Mouse (Mus musculus): Measurements from ENCODE around the gene Hopx. TPM values are rescaled to one million over a fixed set of nuclear protein-coding genes. Genes with fewer than 3 reads are reported as not detected.

The Hopx gene
- polyA plus RNA-seq, 1 experiment from 2014 or later = 16.7 TPM

- H3K36me3 ChIP-seq (ENCODE audit: control insufficient read depth, insufficient read depth) = peaks cover 15% of the 10 kb centered on the region
- H3K27ac ChIP-seq (ENCODE audit: low read length) = peak overlapping the region; percentile 71
- no peaks in the 10 kb centered on the region for H3K9me3 ChIP-seq (replicated peaks; ENCODE audit: control insufficient read depth, low read length)
- ATAC-seq (replicated peaks; ENCODE audit: extremely low read depth, insufficient read depth, low FRiP score) = peak; percentile 24; the same call in 1 of the 2 replicates
- peaks cover 43% of the 10 kb centered on the region for H3K4me1 ChIP-seq (ENCODE audit: control insufficient read depth, insufficient read depth, low read length)
- no peak overlapping the region for H3K9ac ChIP-seq (ENCODE audit: low read length)
- WGBS = 31% methylated on average over 5 of the region's 5 CpGs
- no peaks in the 10 kb centered on the region for H3K27me3 ChIP-seq (ENCODE audit: control insufficient read depth, insufficient read depth, low read length)
- H3K4me3 ChIP-seq (ENCODE audit: low read length) = no peak overlapping the region
- H3K4me2 ChIP-seq (ENCODE audit: low read depth, low read length) = no peak overlapping the region
These were observed 24.3 kb downstream of the Hopx start for GRCm38 (mm10) chr5:77090521-77091096.

GRCm38 (mm10) chr5:77089901-77090300, 25.0 kb downstream of the Hopx start:
- H3K9me3 ChIP-seq (replicated peaks; ENCODE audit: control insufficient read depth, low read length) = no peaks in the 10 kb centered on the region
- H3K4me2 ChIP-seq (ENCODE audit: low read depth, low read length) = no peak overlapping the region
- H3K27ac ChIP-seq (ENCODE audit: low read length) = peak overlapping the region; percentile 41; the same call in 1 of the 2 replicates
- no peak overlapping the region for H3K9ac ChIP-seq (ENCODE audit: low read length)
- H3K4me3 ChIP-seq (ENCODE audit: low read length) = no peak overlapping the region
- no peak for ATAC-seq (replicated peaks; ENCODE audit: extremely low read depth, insufficient read depth, low FRiP score)
- H3K4me1 ChIP-seq (ENCODE audit: control insufficient read depth, insufficient read depth, low read length) = peaks cover 40% of the 10 kb centered on the region
- peaks cover 15% of the 10 kb centered on the region for H3K36me3 ChIP-seq (ENCODE audit: control insufficient read depth, insufficient read depth)
- WGBS = 81% methylated on average over 8 of the region's 8 CpGs
- H3K27me3 ChIP-seq (ENCODE audit: control insufficient read depth, insufficient read depth, low read length) = no peaks in the 10 kb centered on the region

GRCm38 (mm10) chr5:77089294-77089693, 25.6 kb downstream of the Hopx start:
- Histone ChIP-seq H3K9ac (ENCODE audit: low read length) (peak overlapping the region; percentile 1; the same call in 1 of the 2 replicates), H3K27me3 (ENCODE audit: control insufficient read depth, insufficient read depth, low read length) (no peaks in the 10 kb centered on the region), H3K4me3 (ENCODE audit: low read length) (no peak overlapping the region), H3K36me3 (ENCODE audit: control insufficient read depth, insufficient read depth) (peaks cover 15% of the 10 kb centered on the region), H3K27ac (ENCODE audit: low read length) (peak overlapping the region; percentile 5; the same call in 1 of the 2 replicates), H3K4me2 (ENCODE audit: low read depth, low read length) (no peak overlapping the region), H3K4me1 (ENCODE audit: control insufficient read depth, insufficient read depth, low read length) (peaks cover 40% of the 10 kb centered on the region), H3K9me3 (replicated peaks; ENCODE audit: control insufficient read depth, low read length) (no peaks in the 10 kb centered on the region)
- 44% methylated on average over 1 of the region's 1 CpGs for WGBS
- no peak for ATAC-seq (replicated peaks; ENCODE audit: extremely low read depth, insufficient read depth, low FRiP score)

DNA sequence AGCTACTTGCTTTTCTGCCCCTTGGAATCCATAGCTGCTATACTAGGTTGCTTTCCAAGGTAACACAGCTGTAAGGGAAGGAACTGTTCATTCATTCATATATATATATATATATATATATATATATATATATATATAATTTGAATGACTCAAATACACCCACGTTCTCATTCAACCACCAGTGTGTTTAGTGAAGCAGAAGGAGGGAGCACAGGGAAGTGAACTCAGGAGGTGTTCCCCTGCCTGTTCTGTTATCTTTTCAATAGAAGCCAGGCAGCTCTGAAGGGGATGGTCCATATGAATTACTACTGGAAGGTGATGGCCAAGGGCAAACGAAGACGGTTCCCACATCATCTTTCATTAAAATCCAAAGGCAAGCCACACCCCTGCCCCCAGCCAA, 27.8 kb downstream of the Hopx start:
- WGBS = 63% methylated on average over 3 of the region's 3 CpGs
- H3K9ac ChIP-seq (ENCODE audit: low read length) = no peak overlapping the region
- no peak overlapping the region for H3K4me2 ChIP-seq (ENCODE audit: low read depth, low read length)
- ATAC-seq (replicated peaks; ENCODE audit: extremely low read depth, insufficient read depth, low FRiP score) = no peak
- no peaks in the 10 kb centered on the region for H3K9me3 ChIP-seq (replicated peaks; ENCODE audit: control insufficient read depth, low read length)
- H3K27ac ChIP-seq (ENCODE audit: low read length) = no peak overlapping the region
- H3K4me3 ChIP-seq (ENCODE audit: low read length) = no peak overlapping the region
- peaks cover 15% of the 10 kb centered on the region for H3K36me3 ChIP-seq (ENCODE audit: control insufficient read depth, insufficient read depth)
- no peaks in the 10 kb centered on the region for H3K27me3 ChIP-seq (ENCODE audit: control insufficient read depth, insufficient read depth, low read length)
- H3K4me1 ChIP-seq (ENCODE audit: control insufficient read depth, insufficient read depth, low read length) = peaks cover 24% of the 10 kb centered on the region

DNA sequence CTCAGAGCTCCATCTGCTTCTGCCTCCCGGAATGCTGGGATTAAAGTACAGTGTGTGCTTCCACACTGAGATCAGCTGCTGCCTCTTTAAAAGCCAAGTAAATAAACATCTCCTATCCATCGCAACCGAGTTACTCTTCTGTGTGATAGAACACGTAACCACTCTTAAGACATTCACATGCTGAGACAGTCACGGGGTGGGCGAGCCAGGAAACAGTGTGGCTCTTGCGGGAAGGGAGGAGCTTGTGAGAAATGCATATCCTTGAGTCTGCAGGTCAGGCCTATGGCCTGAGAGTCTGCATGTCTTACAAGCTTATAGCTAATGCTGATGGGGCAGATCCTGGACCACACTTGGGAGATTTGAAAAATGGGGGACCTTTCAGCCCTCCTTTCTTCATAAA, 28.4 kb downstream of the Hopx start:
- H3K36me3 ChIP-seq (ENCODE audit: control insufficient read depth, insufficient read depth) = peaks cover 13% of the 10 kb centered on the region
- H3K27me3 ChIP-seq (ENCODE audit: control insufficient read depth, insufficient read depth, low read length) = no peaks in the 10 kb centered on the region
- no peak overlapping the region for H3K4me3 ChIP-seq (ENCODE audit: low read length)
- no peak overlapping the region for H3K4me2 ChIP-seq (ENCODE audit: low read depth, low read length)
- no peak for ATAC-seq (replicated peaks; ENCODE audit: extremely low read depth, insufficient read depth, low FRiP score)
- WGBS = 86% methylated on average over 7 of the region's 7 CpGs
- peaks cover 18% of the 10 kb centered on the region for H3K4me1 ChIP-seq (ENCODE audit: control insufficient read depth, insufficient read depth, low read length)
- no peak overlapping the region for H3K9ac ChIP-seq (ENCODE audit: low read length)
- no peak overlapping the region for H3K27ac ChIP-seq (ENCODE audit: low read length)
- no peaks in the 10 kb centered on the region for H3K9me3 ChIP-seq (replicated peaks; ENCODE audit: control insufficient read depth, low read length)

GRCm38 (mm10) chr5:77085753-77086450, 29.0 kb downstream of the Hopx start:
- Histone ChIP-seq H3K4me3 (ENCODE audit: low read length) (no peak overlapping the region), H3K27me3 (ENCODE audit: control insufficient read depth, insufficient read depth, low read length) (no peaks in the 10 kb centered on the region), H3K9ac (ENCODE audit: low read length) (no peak overlapping the region), H3K4me1 (ENCODE audit: control insufficient read depth, insufficient read depth, low read length) (peaks cover 17% of the 10 kb centered on the region), H3K9me3 (replicated peaks; ENCODE audit: control insufficient read depth, low read length) (no peaks in the 10 kb centered on the region), H3K4me2 (ENCODE audit: low read depth, low read length) (no peak overlapping the region), H3K36me3 (ENCODE audit: control insufficient read depth, insufficient read depth) (peaks cover 13% of the 10 kb centered on the region), H3K27ac (ENCODE audit: low read length) (no peak overlapping the region)
- WGBS = 78% methylated on average over 10 of the region's 10 CpGs
- ATAC-seq (replicated peaks; ENCODE audit: extremely low read depth, insufficient read depth, low FRiP score) = no peak

GRCm38 (mm10) chr5:77084418-77084817, 30.5 kb downstream of the Hopx start:
- Histone ChIP-seq H3K4me3 (ENCODE audit: low read length) (no peak overlapping the region), H3K4me1 (ENCODE audit: control insufficient read depth, insufficient read depth, low read length) (0 out of 2 replicates have a peak, but pooled peaks cover 4% of the 10 kb centered on the region), H3K27me3 (ENCODE audit: control insufficient read depth, insufficient read depth, low read length) (no peaks in the 10 kb centered on the region), H3K9me3 (replicated peaks; ENCODE audit: control insufficient read depth, low read length) (no peaks in the 10 kb centered on the region), H3K9ac (ENCODE audit: low read length) (no peak overlapping the region), H3K4me2 (ENCODE audit: low read depth, low read length) (no peak overlapping the region), H3K27ac (ENCODE audit: low read length) (no peak overlapping the region), H3K36me3 (ENCODE audit: control insufficient read depth, insufficient read depth) (peaks cover 13% of the 10 kb centered on the region)
- WGBS = 88% methylated on average over 4 of the region's 4 CpGs
- ATAC-seq (replicated peaks; ENCODE audit: extremely low read depth, insufficient read depth, low FRiP score) = no peak

DNA sequence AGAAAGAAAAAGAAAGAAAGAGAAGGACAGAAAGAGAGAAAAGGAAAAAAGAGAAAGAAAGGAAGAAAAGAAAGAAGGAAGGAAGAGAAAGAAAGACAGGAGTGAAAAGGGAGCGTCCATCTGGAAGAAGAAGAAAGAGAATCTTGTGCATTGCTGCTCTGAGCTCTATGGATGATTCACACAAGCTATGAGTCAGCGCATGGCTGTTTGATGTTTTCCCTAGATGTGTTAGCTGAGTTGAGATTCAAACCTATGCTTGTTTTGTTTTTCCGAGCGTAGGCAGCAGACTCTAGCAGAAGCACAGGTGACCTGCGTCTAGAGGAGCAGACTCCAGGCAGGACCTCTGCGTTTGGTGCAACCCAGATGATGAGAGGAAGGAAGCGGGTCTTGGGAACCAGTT, 32.2 kb downstream of the Hopx start:
- WGBS = 73% methylated on average over 7 of the region's 7 CpGs
- ATAC-seq (replicated peaks; ENCODE audit: extremely low read depth, insufficient read depth, low FRiP score) = no peak
- H3K4me3 ChIP-seq (ENCODE audit: low read length) = no peak overlapping the region
- H3K4me1 ChIP-seq (ENCODE audit: control insufficient read depth, insufficient read depth, low read length) = no peaks in the 10 kb centered on the region
- H3K9ac ChIP-seq (ENCODE audit: low read length) = no peak overlapping the region
- peaks cover 7% of the 10 kb centered on the region for H3K36me3 ChIP-seq (ENCODE audit: control insufficient read depth, insufficient read depth)
- no peaks in the 10 kb centered on the region for H3K9me3 ChIP-seq (replicated peaks; ENCODE audit: control insufficient read depth, low read length)
- H3K27ac ChIP-seq (ENCODE audit: low read length) = no peak overlapping the region
- H3K4me2 ChIP-seq (ENCODE audit: low read depth, low read length) = no peak overlapping the region
- no peaks in the 10 kb centered on the region for H3K27me3 ChIP-seq (ENCODE audit: control insufficient read depth, insufficient read depth, low read length)

DNA sequence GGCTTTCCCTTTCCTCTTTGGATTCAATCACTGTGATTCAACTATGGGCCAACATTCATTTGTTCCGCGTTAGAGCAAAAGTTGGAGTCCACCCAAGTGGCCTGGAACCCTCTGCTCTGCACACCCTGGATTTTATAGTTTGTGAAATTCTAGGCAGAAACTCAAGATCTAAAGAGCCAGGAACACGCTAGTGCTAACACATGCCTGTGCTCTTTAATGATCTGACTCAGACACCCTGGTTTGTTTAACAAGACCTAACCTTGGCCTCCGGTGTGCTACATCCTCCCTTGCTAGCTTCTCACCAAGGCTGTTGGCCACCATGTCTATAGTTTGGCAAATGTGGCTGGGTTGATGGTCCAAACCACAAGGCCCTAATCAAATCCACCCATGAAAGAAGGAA, 34.2 kb downstream of the Hopx start:
- ATAC-seq (replicated peaks; ENCODE audit: extremely low read depth, insufficient read depth, low FRiP score) = no peak
- 82% methylated on average over 4 of the region's 4 CpGs for WGBS

More for the DNA sequence above, 34.2 kb downstream of the Hopx start:
- no peaks in the 10 kb centered on the region for H3K9me3 ChIP-seq (replicated peaks; ENCODE audit: control insufficient read depth, low read length)
- no peak overlapping the region for H3K4me3 ChIP-seq (ENCODE audit: low read length)
- H3K27me3 ChIP-seq (ENCODE audit: control insufficient read depth, insufficient read depth, low read length) = no peaks in the 10 kb centered on the region
- H3K9ac ChIP-seq (ENCODE audit: low read length) = no peak overlapping the region
- no peaks in the 10 kb centered on the region for H3K36me3 ChIP-seq (ENCODE audit: control insufficient read depth, insufficient read depth)
- H3K4me1 ChIP-seq (ENCODE audit: control insufficient read depth, insufficient read depth, low read length) = no peaks in the 10 kb centered on the region
- H3K4me2 ChIP-seq (ENCODE audit: low read depth, low read length) = no peak overlapping the region
- H3K27ac ChIP-seq (ENCODE audit: low read length) = no peak overlapping the region

Data from heart, embryonic 16.5 days (tissue).